Mouse (Mus musculus): ENCODE results near the gene Klf16.

DNA sequence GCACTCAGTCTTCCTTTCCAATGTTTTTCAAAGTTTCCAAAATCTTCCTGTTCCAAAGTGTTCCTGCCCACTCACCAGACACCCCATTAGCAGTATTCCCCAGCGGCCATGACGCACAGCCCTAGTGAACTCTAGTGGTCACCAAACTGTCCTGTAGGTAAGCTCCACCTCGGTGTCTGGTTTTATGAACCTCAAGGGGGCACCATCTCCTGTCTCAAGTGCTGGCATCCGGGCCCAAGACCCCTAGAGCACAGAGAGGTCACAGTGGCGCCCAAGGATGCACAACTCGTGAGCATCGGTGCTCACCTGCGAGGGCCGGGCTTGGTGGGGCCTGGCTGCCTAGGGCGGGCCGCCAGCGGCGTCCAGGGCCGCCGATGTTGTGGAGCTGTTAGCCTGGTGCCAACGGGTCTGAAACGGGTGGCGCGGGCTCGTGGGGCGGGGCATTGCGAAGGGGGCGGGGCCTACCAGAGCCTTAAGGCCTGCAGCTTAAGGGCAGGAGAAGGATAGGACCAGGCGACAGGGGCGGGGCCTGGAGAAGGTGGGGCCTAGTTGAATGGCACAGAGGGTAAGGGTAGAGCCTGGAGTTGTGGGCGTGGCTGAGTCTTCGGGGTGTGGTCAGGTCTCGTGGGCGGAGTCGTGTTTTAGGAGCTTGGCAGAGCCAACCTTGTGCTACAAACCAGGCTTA is 38.3 kb downstream of the Klf16 start, which contains the start of gene Atp8b3:
- no peak for TF ChIP-seq TAL1 (IDR thresholded peaks at IDR 0.05; ENCODE audit: low read length)
- no peak for TF ChIP-seq GATA1 (IDR thresholded peaks at IDR 0.05; ENCODE audit: low read length)

All from erythroblast, embryonic 14.5 days (primary cell).